Mouse (Mus musculus): ENCODE data around the gene Gna15. TPM values are rescaled to one million over a fixed set of nuclear protein-coding genes. Genes with fewer than 3 reads are reported as not detected.
A peak's percentile ranks its signal among the peaks of the same experiment; 100 is the strongest.

The Gna15 gene
- total and polyA plus RNA-seq, 3 experiments, result 1.1 to 1.5 (median 1.2) TPM

GRCm38 (mm10) chr10:81464405-81465264 is 59.4 kb downstream of the Gna15 start:
- peaks cover 15% of the 10 kb centered on the region for H3K27me3 ChIP-seq (ENCODE audit: control insufficient read depth, insufficient read depth, low read length)
- 5% methylated on average over 33 of the region's 33 CpGs for WGBS
- intact Hi-C loops (cut with DNase I), result no loop called here

GRCm38 (mm10) chr10:81463531-81463930 is 60.5 kb downstream of the Gna15 start:
- DNase-seq, result no peak
- no peaks in the 10 kb centered on the region for H3K79me2 ChIP-seq (replicated peaks; ENCODE audit: control insufficient read depth, insufficient read depth, low read length)
- no peak overlapping the region for H3K9ac ChIP-seq (ENCODE audit: low read depth, low read length)
- no peak overlapping the region for H3K4me3 ChIP-seq
- 56% methylated on average over 4 of the region's 4 CpGs for WGBS
- H3K4me1 ChIP-seq (ENCODE audit: control insufficient read depth, insufficient read depth, low read length), result no peaks in the 10 kb centered on the region
- H3K27me3 ChIP-seq (ENCODE audit: control insufficient read depth, insufficient read depth, low read length), result peaks cover 15% of the 10 kb centered on the region
- intact Hi-C loops (cut with DNase I), result no loop called here
- H3K36me3 ChIP-seq (ENCODE audit: control insufficient read depth, insufficient read depth, low read length), result no peaks in the 10 kb centered on the region
- TF ChIP-seq POLR2A (IDR thresholded peaks at IDR 0.05; ENCODE audit: insufficient read depth, low read depth, low read length) (no peak), CTCF (IDR thresholded peaks at IDR 0.05) (no peak), EP300 (IDR thresholded peaks at IDR 0.05; ENCODE audit: insufficient read depth, low read depth, low read length) (no peak)
- H3K27ac ChIP-seq, result no peak overlapping the region

More at GRCm38 (mm10) chr10:81464405-81465264, 59.4 kb downstream of the Gna15 start:
- TF ChIP-seq CTCF (IDR thresholded peaks at IDR 0.05), result no peak
- TF ChIP-seq EP300 (IDR thresholded peaks at IDR 0.05; ENCODE audit: insufficient read depth, low read depth, low read length), result no peak
- no peak for TF ChIP-seq POLR2A (IDR thresholded peaks at IDR 0.05; ENCODE audit: insufficient read depth, low read depth, low read length)
- H3K27ac ChIP-seq, result no peak overlapping the region
- no peak overlapping the region for H3K4me3 ChIP-seq
- no peaks in the 10 kb centered on the region for H3K4me1 ChIP-seq (ENCODE audit: control insufficient read depth, insufficient read depth, low read length)
- no peaks in the 10 kb centered on the region for H3K79me2 ChIP-seq (replicated peaks; ENCODE audit: control insufficient read depth, insufficient read depth, low read length)
- H3K36me3 ChIP-seq (ENCODE audit: control insufficient read depth, insufficient read depth, low read length), result no peaks in the 10 kb centered on the region
- peak in 1 of 2 experiments; percentile 37 for DNase-seq
- H3K9ac ChIP-seq (ENCODE audit: low read depth, low read length), result no peak overlapping the region

- no peak for DNase-seq
- Histone ChIP-seq H3K79me2 (replicated peaks; ENCODE audit: control insufficient read depth, insufficient read depth, low read length) (no peaks in the 10 kb centered on the region), H3K27ac (no peak overlapping the region), H3K4me3 (no peak overlapping the region), H3K4me1 (ENCODE audit: control insufficient read depth, insufficient read depth, low read length) (no peaks in the 10 kb centered on the region), H3K36me3 (ENCODE audit: control insufficient read depth, insufficient read depth, low read length) (no peaks in the 10 kb centered on the region), H3K27me3 (ENCODE audit: control insufficient read depth, insufficient read depth, low read length) (peaks cover 15% of the 10 kb centered on the region), H3K9ac (ENCODE audit: low read depth, low read length) (no peak overlapping the region)
- WGBS, result 85% methylated on average over 7 of the region's 7 CpGs
- intact Hi-C loops (cut with DNase I), result no loop called here
- TF ChIP-seq EP300 (IDR thresholded peaks at IDR 0.05; ENCODE audit: insufficient read depth, low read depth, low read length), result no peak
- TF ChIP-seq POLR2A (IDR thresholded peaks at IDR 0.05; ENCODE audit: insufficient read depth, low read depth, low read length), result no peak
- TF ChIP-seq CTCF (IDR thresholded peaks at IDR 0.05), result no peak
These were observed 61.1 kb downstream of the Gna15 start for GRCm38 (mm10) chr10:81462917-81463316.

- DNase-seq, result no peak
- Histone ChIP-seq H3K27me3 (ENCODE audit: control insufficient read depth, insufficient read depth, low read length) (peaks cover 15% of the 10 kb centered on the region), H3K27ac (no peak overlapping the region), H3K4me1 (ENCODE audit: control insufficient read depth, insufficient read depth, low read length) (no peaks in the 10 kb centered on the region), H3K4me3 (no peak overlapping the region), H3K79me2 (replicated peaks; ENCODE audit: control insufficient read depth, insufficient read depth, low read length) (no peaks in the 10 kb centered on the region), H3K9ac (ENCODE audit: low read depth, low read length) (no peak overlapping the region), H3K36me3 (ENCODE audit: control insufficient read depth, insufficient read depth, low read length) (no peaks in the 10 kb centered on the region)
- WGBS, result 35% methylated on average over 7 of the region's 7 CpGs
- TF ChIP-seq EP300 (IDR thresholded peaks at IDR 0.05; ENCODE audit: insufficient read depth, low read depth, low read length), result no peak
- no peak for TF ChIP-seq POLR2A (IDR thresholded peaks at IDR 0.05; ENCODE audit: insufficient read depth, low read depth, low read length)
- no peak for TF ChIP-seq CTCF (IDR thresholded peaks at IDR 0.05)
- intact Hi-C loops (cut with DNase I), result no loop called here
These were observed 61.6 kb downstream of the Gna15 start for GRCm38 (mm10) chr10:81462415-81462804.

GRCm38 (mm10) chr10:81461673-81462414 is 62.2 kb downstream of the Gna15 start:
- Histone ChIP-seq H3K27me3 (ENCODE audit: control insufficient read depth, insufficient read depth, low read length) (peaks cover 15% of the 10 kb centered on the region), H3K36me3 (ENCODE audit: control insufficient read depth, insufficient read depth, low read length) (no peaks in the 10 kb centered on the region), H3K79me2 (replicated peaks; ENCODE audit: control insufficient read depth, insufficient read depth, low read length) (no peaks in the 10 kb centered on the region), H3K27ac (no peak overlapping the region), H3K4me3 (no peak overlapping the region), H3K4me1 (ENCODE audit: control insufficient read depth, insufficient read depth, low read length) (no peaks in the 10 kb centered on the region), H3K9ac (ENCODE audit: low read depth, low read length) (no peak overlapping the region)
- 11% methylated on average over 16 of the region's 16 CpGs for WGBS
- intact Hi-C loops (cut with DNase I), result no loop called here
- DNase-seq, result no peak
- TF ChIP-seq CTCF (IDR thresholded peaks at IDR 0.05) (no peak), POLR2A (IDR thresholded peaks at IDR 0.05; ENCODE audit: insufficient read depth, low read depth, low read length) (no peak), EP300 (IDR thresholded peaks at IDR 0.05; ENCODE audit: insufficient read depth, low read depth, low read length) (no peak)

Data from heart, adult 2 months (tissue).